Mouse (Mus musculus) neutrophil, adult 5-6 weeks (primary cell): ENCODE measurements around the gene Gosr2. TPM values are rescaled to one million over a fixed set of nuclear protein-coding genes. Genes with fewer than 3 reads are reported as not detected.
A peak's percentile ranks its signal among the peaks of the same experiment; 100 is the strongest.
"Not testable (repeated sequence)": the region's sequence is repeated elsewhere in the genome, so short reads cannot be mapped to it uniquely, and the experiment has no call there.

Source experiments
- ATAC-seq: fragments of 151-379, 151-347 bp; 2 replicates; pipeline ENCODE4 v1.8.0; 2017; ENCODE audit warnings: mild to moderate bottlenecking, moderate TSS enrichment; ENCODE audit not compliant: insufficient number of reproducible peaks, poor library complexity, low FRiP score, severe bottlenecking; ENCODE audit errors: extremely low read depth
- total RNA-seq: library from RNA; stranded (forward); fragments of 200-1000 nt; gene quantifications from 2 replicates; pipeline ENCODE4 v1.2.3, GENCODE M21; 2017

Gene Gosr2
- total RNA-seq, 1 experiment from 2014 or later: 43.5 TPM

DNA sequence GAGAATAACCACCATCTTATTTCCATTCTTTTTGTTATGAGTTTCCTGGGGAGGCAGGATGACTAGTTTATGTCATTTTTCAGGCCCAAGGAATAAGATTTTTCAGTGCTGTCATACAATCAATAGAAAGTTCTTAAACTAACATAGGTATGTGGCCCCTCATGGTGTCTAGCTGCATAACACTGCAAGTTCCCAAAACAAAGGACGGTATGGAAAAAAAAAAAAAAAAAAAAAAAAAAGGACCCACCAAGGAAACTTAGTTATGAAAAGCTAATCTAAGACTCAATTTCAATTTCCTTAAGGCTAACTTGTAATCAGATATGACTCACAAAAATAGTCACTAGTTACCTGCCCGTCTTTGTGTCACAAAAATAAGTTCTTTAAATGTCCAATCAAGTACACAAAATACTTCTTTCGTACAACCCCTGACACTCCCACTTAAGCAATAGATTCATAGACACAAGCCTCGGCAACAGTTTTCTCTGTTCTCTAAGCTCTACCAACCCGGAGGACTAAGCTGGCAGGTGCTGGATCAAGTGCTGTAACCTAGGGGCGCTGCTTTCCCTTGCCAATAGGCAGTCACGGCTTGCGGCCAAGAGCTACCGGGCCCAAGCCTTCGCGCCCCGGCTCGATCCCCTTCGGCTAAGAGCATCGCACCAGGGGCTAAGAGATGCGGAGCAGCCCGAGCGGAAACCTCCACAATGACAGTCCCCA, 690 bp downstream of the Gosr2 start:
- peak; percentile 34; the same call in 1 of the 2 replicates for ATAC-seq

DNA sequence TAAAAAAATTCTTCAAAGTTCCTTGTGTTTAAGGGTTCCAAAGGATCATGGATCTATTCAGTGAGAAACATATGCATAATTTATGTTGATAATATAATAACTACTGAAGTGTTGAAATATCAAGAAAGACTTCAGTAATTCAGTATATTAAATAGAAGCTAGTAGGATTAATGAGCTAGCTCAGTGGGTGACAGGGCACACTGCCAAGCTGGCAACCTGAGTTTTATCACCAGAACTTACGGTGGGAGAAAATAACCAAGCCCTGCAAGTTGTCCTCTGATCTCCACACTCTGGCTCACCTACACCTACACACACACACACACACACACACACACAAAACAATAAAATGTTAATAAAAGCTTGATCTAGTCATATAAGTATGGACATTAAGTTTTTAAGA, 4.5 kb downstream of the Gosr2 start:
- no peak for ATAC-seq

DNA sequence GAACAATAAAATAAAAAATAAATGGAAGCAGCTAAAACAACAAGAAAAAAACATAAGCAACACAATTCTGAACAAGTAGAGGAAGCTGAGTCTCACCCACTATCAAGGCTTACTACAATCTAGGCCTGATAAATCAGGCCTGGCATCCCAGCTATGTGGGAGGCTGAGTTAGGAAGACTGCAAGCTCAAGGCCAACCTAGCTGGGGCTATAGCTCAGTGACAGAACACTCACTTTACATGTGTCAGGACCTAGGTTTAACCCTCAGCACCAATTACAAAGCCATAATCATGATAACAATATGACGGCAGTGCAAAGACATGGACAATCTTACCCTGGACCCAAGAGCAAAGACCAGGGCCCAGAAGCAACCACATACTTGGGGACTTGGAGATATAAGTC, 6.7 kb downstream of the Gosr2 start:
- ATAC-seq: no peak

DNA sequence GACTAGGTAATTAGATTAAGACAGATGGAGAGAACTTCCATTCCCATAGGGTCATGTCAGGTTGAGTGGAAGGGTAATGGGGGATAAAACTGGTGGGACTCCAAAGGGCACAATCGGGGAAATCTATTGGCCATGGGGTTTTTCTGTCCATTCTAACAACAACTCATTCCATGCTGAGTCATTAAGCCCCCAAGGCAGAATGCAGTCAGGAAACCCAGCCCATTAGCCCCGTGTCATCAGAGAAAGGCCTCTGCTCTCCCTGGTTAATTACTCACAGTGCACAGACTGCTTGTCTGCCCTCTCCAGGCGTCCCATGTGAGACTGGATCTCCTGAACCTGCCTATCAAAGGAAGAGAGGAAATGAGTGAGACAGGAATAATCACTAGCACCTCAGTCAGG, 8.7 kb downstream of the Gosr2 start:
- ATAC-seq: no peak

DNA sequence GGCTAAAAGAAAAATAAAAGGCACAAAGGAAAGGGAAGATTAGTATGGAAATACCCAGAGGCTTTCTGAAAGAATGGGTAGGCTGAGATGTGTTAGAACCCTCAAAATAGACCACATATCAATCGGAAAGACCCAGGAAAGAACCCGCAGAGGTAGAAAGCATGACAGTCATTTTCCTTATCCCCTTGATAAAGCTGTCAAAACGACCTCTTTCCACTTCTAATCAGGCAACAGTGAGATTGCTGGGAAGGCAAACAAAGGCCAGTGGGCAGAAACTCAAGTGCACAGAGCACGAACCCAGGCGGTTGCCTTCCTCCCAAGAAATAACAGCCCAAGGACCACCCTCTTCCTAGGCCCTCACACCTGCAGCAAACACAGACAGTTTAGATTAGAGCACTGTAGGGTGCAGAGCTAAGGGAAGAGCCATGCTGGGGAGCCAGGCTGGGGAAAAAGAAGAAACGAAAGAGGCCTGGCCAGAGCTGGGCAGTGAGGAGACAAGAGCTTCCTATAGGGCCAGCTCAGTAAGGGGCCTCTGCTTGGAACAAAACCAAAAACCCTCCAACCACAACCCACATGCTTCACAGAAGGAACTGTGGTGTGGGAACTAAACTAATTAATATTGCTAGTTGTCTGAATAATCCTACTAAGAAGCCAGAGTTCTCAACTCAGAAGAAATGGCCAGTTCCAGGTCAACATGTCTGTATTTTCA, 9.3 kb downstream of the Gosr2 start:
- ATAC-seq: no peak

DNA sequence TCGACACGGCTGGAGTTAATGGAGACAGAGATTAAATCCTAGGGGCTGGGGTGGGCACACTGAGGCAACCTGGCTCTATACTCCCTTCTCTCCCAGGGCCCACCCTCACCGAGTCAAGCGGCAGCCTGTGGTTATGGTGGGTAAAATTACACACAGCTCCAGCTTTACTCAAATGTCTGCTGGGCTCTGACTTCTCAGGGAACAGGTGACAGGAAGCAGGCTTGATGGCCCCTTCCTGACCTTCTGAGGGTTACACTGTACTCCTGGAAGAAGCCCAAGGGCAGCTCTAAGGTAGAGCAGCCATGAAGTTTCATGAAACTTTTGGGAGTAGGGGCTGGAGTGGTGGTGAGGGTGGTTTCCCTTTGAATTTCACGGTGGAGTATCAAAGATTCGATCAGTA, 11.0 kb downstream of the Gosr2 start:
- ATAC-seq: no peak

DNA sequence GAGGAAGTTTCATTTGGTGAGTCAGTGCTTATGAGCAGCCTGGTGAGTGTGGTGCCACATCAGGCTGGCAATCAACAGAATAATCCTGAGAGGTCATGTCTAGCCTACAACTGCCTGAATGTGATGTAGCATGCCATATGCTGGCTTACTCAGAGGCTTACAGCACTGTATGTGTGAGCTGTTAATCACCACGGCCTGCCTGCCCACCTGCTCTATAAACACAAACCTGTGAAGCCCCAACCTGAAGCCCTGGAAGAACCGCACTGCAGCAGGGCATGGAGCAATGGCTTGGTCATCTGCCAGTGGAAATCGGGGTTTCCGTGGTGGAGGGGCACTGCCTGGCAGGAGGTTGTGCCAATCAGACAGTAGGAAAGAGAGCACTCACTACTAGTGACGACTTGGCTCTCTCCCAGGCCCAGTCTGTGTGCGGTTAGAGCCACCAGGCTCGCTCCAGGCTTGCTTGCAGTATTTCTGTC, 12.4 kb downstream of the Gosr2 start:
- ATAC-seq: no peak

DNA sequence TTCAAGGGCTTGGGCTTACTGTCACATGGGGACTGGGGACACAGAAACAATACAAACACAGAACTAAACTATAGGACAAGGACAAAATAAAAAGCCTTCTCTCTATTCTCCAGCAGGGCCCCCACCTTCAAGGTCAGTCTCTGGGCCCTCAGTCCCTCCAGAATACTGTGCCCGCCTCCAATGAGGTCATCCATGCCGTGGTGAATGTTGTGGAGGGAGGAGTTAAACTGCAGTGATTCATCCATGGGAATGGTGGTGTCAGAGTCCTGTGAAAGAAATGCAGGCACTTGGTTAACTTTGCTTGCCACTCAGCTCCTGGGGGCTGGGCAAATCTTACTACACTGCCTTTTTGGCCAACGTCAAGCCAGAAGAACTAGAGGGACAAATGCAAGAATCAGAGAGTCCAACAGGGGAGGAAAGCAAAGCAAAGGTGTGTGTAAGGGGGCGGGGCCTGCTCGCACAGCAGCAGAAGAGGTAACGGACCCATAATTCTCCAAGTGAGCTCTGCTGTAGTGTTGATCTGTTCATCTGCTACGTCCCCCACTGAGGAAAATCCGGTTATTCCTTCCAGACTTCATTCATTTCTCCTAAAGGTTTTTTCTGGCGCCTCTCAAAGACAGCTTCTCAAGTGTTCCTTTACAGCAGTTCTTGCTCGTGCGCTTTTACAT, 13.9 kb downstream of the Gosr2 start:
- ATAC-seq: no peak

DNA sequence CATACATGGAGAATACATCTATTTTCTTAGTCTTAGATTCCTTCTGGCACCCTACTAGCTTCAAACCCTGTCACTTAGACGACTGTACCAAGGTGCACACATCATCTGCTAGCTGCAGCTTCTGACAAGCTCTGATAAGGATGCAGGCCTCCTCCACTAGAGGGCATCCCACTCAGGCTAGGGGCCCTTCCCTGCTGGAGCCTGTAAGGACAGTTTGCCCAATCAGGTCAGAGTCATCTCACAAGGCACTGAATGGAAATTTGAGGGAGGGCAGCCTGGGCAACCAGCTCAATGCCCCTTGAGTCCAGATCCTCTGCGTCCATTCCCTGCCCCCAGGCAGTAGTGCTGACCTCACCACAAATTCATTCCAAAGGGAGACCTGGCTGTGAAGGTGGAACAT, 20.7 kb downstream of the Gosr2 start:
- not testable (repeated sequence) for ATAC-seq

DNA sequence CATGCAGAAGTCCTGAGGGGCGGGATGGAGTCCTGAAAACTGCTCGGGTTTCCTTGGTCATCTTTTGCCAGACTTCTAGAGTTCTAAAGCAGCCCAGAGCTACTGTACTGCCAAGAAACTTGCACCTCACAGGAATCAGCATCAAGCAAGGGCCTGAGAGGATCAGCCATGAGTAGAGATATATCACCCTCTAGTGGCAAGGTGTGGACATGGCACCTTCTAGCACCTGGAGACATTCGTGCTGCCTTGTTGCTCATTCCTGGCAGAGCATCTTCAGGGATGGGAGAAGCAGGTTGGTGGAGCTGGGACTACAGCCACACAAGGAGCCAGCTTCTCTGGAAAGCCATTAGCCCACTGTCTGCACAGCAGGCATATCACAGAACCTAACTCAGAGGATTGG, 22.1 kb downstream of the Gosr2 start:
- ATAC-seq: peak; percentile 27; the same call in 1 of the 2 replicates

DNA sequence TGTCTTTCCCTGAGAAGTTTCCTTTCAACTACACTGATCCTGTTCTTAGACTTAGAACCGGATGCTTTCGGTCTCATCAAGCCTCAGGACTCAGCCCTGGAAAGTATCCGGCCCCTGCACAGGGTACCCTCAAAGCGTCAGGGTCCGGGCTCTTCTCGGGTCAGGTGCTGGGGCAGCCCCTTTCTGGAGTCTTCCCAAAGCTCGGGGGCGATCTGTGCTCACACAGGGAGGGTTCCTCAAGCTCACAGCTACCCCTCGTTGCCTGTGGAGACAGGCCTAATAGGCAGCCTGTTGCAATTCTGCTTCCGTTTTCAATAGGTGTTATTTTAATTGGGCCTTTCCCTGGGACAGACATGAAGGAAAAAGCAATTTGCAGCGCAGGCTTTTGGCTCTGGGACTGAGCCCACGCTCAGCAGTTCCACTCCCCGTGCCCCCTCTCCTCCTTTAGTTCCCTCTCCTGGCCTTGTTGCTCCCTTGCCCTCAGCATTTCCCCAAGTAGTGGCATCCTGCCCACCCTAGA, 30.7 kb downstream of the Gosr2 start:
- no peak for ATAC-seq

DNA sequence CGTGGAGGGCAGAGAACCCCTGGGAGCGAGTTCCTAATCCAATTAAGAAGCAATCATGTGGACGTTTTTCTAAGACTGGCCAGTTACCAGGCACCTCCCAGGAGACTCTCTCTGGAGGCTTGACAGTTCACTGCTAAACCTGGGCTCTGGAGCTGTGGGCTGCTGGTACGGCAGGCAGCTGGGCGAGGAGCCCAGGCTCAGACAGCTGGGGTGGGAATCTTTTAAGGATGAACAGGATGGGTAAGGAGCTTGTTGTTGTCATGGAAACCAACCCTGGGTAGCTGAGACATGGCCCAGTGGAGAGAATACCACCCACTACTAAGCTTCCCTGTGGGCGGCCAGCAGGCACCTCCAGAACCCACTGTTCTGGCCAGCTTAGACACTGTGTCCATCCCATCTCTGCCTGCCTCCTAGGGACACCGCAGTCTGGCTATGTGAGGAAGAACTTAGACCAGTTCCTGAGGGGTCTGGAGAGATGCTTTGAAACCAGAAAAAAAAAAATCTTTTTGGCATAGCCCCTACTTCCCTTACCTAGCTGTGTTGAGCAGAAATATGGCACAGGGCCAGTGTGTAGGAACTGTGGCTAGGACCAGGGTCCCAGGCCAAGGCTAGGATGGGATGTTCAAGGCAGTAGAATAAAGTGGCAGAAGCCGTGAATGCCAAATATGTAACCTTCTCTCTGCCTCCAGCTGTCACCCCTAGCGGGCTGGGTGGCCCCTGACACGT, 31.4 kb downstream of the Gosr2 start:
- no peak for ATAC-seq

DNA sequence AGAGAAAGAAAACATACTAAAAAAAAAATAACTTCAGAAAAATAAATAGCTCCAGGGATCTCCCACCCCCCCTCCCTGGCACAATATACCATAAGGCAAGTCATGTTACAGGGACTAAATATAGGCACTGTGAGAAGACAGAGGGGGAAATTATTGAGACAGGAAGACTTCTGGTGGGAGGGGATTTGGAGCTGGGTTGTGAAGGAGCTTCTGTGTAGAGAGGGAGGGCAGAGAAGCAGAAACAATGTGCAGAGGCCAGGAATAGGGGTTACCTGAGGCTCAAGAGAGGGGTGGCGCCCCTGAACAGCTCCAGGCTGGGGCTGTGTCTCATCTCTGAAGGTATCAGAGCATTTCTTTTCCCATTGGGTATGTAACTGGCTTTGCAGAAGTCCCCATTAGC, 32.0 kb downstream of the Gosr2 start:
- ATAC-seq: no peak

DNA sequence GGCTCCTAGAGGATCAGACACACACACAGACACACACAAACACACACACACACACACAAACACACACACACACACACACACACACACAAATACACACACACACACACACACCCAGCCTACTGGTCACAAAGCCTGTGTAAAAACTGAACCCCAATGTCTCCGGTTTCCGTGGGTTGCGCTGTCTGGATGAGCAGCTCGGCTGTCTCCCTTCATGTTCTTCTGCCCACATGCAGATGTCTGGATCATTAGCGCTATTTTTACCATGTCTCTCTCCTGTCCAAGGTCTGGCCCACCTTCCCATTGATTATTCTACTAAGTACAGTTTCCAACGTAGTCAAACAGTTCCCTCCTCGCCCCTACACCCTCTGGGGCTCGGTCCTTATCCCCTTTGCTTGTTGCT, 34.6 kb downstream of the Gosr2 start:
- ATAC-seq: no peak

DNA sequence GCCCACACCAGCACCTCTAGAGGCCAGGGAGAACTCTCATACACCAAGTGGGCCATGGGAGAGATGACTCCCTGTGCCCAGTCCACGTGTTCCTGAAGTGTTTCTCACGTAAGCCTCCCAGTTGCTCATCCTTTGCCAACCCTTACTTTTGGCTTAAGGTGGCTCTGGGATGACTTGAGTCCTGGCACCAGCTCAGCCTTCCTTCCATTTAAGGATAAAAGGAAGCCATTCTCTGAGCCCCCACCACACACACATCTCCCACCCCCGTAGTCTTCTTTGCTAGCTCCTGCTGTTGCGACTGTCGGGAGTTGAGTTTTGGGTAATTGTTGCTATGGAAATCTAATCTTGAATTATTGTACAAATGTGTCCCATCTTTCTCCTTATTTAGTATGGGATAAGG, 35.2 kb downstream of the Gosr2 start:
- ATAC-seq: no peak

DNA sequence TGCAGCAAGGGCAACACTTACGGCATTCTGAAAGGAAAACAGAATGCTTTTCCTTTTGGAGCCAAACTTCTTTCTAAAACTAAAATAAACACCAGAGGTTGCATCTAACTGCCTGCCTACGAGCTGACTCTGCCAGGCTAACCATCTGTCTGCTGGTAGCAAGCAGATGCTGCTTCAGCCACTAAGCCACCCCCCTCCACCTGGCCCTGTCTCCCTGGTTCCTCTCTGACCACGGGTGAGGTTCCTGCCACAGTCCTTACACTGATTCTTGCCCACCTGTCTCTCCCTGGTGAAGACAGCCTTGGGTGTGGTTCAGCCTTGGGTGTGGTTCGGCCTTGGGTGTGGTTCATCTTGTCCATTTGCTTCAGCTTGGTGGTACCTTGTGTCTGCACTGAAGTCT, 35.8 kb downstream of the Gosr2 start:
- ATAC-seq: no peak

DNA sequence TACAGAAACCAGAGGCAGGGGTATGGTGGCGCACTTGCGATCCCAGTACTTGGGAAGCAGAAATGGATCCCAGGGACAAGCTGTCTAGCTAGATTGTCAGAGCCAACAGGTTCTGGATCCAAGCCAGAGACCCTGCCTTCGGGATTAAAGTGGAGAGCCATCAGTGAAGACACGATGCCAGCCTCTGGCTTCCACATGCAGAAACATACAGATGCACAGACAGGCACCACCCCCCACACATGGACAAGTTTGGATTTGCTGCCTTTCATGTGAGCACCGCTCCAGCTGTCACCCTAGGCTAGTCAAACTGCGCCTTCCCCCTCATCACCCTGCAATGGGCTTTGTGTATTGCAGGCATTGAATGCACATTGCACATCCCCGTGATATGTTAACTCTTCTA, 39.5 kb downstream of the Gosr2 start:
- no peak for ATAC-seq

DNA sequence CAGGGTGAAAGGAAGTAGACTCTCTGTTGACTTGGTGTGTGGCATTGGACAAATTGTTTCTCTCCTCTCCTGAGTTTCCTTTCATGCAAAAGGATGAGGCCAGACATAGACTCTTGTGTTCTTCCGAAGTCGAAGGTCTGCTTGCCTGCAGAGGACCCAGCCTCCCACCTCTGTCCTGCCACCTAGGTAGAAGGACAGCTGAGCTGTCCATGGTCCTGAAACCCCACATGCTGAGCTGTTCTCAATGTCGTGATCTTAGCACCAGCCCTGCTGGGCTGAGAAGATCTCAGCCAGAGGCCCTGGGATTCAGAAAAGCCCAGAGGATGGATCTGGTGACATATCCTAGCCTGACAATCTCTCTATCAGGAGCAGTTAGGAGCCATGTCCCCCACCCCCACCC, 41.2 kb downstream of the Gosr2 start:
- no peak for ATAC-seq

DNA sequence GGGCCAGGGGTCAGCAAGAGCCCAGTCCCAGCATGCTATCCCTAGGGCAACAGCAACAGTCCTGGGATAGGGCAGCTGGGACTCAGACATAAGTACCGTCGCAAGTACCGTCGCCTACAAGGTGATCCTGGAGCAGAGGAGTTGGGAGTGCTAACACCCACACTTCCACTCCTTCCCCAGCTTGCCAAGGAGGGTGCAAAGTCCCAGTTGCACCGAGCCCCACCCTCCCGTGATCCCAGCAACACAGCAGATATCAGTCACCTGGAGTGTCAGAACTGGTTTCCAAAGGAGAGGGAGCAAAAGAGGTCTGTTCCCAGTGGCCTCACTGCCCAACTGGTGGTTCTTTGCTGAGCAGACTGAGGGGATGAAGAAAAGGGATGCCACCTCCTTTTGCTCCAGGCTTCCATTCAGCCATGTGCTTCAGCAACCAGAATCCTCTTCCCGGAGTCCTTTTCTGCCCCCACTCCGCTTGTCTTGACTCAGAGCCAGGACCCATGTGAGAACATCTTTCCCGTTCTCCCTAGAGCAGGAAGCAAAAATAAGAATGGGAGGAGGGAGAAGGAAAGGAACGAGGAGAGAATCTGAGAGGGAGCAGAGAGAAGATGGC, 44.2 kb downstream of the Gosr2 start:
- no peak for ATAC-seq
